In the genomic region with DNA sequence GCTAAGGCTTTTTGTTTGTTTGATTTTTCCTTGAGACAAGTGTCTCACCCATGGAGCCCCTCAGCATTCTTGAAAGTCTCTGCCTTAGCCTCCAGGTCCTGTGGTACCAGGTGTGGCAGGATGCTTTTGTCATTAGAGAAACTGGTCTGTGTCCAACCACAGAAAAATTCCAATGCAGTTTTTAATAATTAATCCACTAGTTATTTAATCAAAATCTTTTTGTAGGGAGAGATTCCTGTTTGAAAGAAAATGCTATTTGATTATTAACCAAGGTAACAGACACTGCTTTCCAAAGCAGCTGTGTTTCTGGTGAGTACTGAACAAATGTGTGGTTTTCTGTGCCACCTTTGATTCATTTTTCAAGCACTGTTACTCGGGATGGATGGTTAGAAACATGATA, we compare ENCODE assay signal across 16 mouse cellular contexts. TPM values are rescaled to one million over a fixed set of nuclear protein-coding genes. Genes with fewer than 3 reads are reported as not detected.
"Had no signal": no experiment of that assay in that cellular context is flagged by ENCODE, and none has a peak within 500 bp of the region (broad histone marks: within the 10 kb centered on the region; RNA-seq: fewer than 3 reads in every experiment).

No protein-coding gene starts in this region.

- H3K4me3 ChIP-seq: intestine, embryonic 15.5 days; limb, embryonic 12.5 days; limb, embryonic 15.5 days; liver, embryonic 12.5 days; liver, embryonic 15.5 days had no signal

- H3K9ac ChIP-seq: intestine, embryonic 15.5 days; limb, embryonic 12.5 days; limb, embryonic 15.5 days; liver, embryonic 12.5 days; liver, embryonic 15.5 days had no signal

- H3K27me3 ChIP-seq: intestine, embryonic 15.5 days; limb, embryonic 12.5 days; limb, embryonic 15.5 days; liver, embryonic 12.5 days; liver, embryonic 15.5 days had no signal

- H3K9me3 ChIP-seq: intestine, embryonic 15.5 days; limb, embryonic 12.5 days; limb, embryonic 15.5 days; liver, embryonic 12.5 days; liver, embryonic 15.5 days had no signal

- DNase-seq: left cerebral cortex, postnatal 4 days; lung, adult 2 months; lung, postnatal 36 days; midbrain, embryonic 14.5 days; thymus, postnatal 25 days had no signal

- H3K4me2 ChIP-seq: intestine, embryonic 15.5 days; limb, embryonic 12.5 days; limb, embryonic 15.5 days; liver, embryonic 12.5 days; liver, embryonic 15.5 days; midbrain, embryonic 11.5 days had no signal

- ATAC-seq: hindbrain, embryonic 16.5 days; intestine, embryonic 15.5 days; liver, embryonic 12.5 days had no signal

- H3K36me3 ChIP-seq: intestine, embryonic 15.5 days had no signal

- H3K27ac ChIP-seq: intestine, embryonic 15.5 days; limb, embryonic 12.5 days; limb, embryonic 15.5 days; liver, embryonic 12.5 days; liver, embryonic 15.5 days had no signal

- H3K4me1 ChIP-seq: intestine, embryonic 15.5 days; limb, embryonic 12.5 days; limb, embryonic 15.5 days; liver, embryonic 12.5 days; liver, embryonic 15.5 days had no signal

RNA-seq across cellular contexts. Expression of a gene that starts 50.9 kb away (rescaled TPM):
- total RNA-seq: layer of hippocampus, adult 18-20 months; megakaryocyte progenitor cell, adult 5-6 weeks; megakaryocyte-erythroid progenitor cell, adult 5-6 weeks had no signal
- polyA plus RNA-seq: limb, embryonic 12.5 days; thymus, postnatal 0 days had no signal
